Mouse (Mus musculus) hindbrain, embryonic 14.5 days (tissue): ENCODE measurements around the gene Heatr5a. TPM values are rescaled to one million over a fixed set of nuclear protein-coding genes. Genes with fewer than 3 reads are reported as not detected.

ENCODE experiments used
- ATAC-seq: fragments of 200-750 bp; cut with Nextera tagmentation; 2 replicates; pipeline ENCODE4 v1.8.0; 2017; ENCODE audit warnings: moderate number of reproducible peaks, mild to moderate bottlenecking, moderate TSS enrichment, moderate library complexity; ENCODE audit not compliant: low FRiP score
- DNase-seq: peaks from one replicate; pipeline ENCODE4 v3.0.0-alpha.2; 2015; ENCODE audit warnings: low spot score
- H3K27ac ChIP-seq: fragments of 300-500 bp; sonication (generic); 2 replicates; pipeline ENCODE4 v1.5.1; 2014; ENCODE audit warnings: mild to moderate bottlenecking, moderate library complexity
- H3K27me3 ChIP-seq: fragments of 300-500 bp; sonication (generic); 2 replicates; pipeline ENCODE4 v1.6.1; 2014; ENCODE audit warnings: mild to moderate bottlenecking, low read length, mixed read lengths; ENCODE audit not compliant: control insufficient read depth, insufficient read depth
- H3K36me3 ChIP-seq: fragments of 300-500 bp; sonication (generic); replicated peaks from 2 replicates; pipeline ENCODE4 v1.6.1; 2014; ENCODE audit not compliant: control insufficient read depth, insufficient read depth
- H3K4me1 ChIP-seq: fragments of 300-500 bp; sonication (generic); replicated peaks from 2 replicates; pipeline ENCODE4 v1.6.1; 2014; ENCODE audit warnings: antibody characterized with exemption, low read length, mixed read lengths; ENCODE audit not compliant: control insufficient read depth, insufficient read depth
- H3K4me2 ChIP-seq: fragments of 300-500 bp; sonication (generic); replicated peaks from 2 replicates; pipeline ENCODE4 v1.6.1; 2014; ENCODE audit warnings: mild to moderate bottlenecking, moderate library complexity
- H3K4me3 ChIP-seq: fragments of 300-500 bp; sonication (generic); replicated peaks from 2 replicates; pipeline ENCODE4 v1.5.1; 2014; ENCODE audit warnings: mild to moderate bottlenecking, low read length
- H3K9ac ChIP-seq: fragments of 300-500 bp; sonication (generic); 2 replicates; pipeline ENCODE4 v1.6.1; 2014
- H3K9me3 ChIP-seq: fragments of 300-500 bp; sonication (generic); 2 replicates; pipeline ENCODE4 v1.6.1; 2016; ENCODE audit warnings: low read length; ENCODE audit not compliant: control insufficient read depth
- WGBS: fragments of 180-500 bp; shearing (Covaris S2); extraction: QIAGEN DNeasy Blood & Tissue Kit; methylation state at CpG from one replicate; pipeline ENCODE4 v1.1.7; 2014; 5-methylcytosine and 5-hydroxymethylcytosine counted together
- polyA plus RNA-seq: library from polyadenylated mRNA; unstranded; fragments of >200 nt; fragmentation: Nextera tagmentation; extraction: Ambion mirVana; gene quantifications from 2 replicates; pipeline ENCODE4 v1.2.1, GENCODE M21; 2014

The Heatr5a gene
- polyA plus RNA-seq, 1 experiment from 2014 or later = 9.4 TPM

GRCm38 (mm10) chr12:51843576-51844520, 127.3 kb downstream of the Heatr5a start:
- Histone ChIP-seq H3K4me3 (peak overlapping the region; percentile 43), H3K4me1 (no peaks in the 10 kb centered on the region), H3K4me2 (peak overlapping the region; percentile 57), H3K36me3 (no peaks in the 10 kb centered on the region), H3K9me3 (no peaks in the 10 kb centered on the region), H3K27me3 (no peaks in the 10 kb centered on the region), H3K27ac (no peak overlapping the region), H3K9ac (peak overlapping the region; percentile 55; the same call in 1 of the 2 replicates)
- 35% methylated on average over 15 of the region's 15 CpGs for WGBS
- DNase-seq (no peak), ATAC-seq (no peak)

DNA sequence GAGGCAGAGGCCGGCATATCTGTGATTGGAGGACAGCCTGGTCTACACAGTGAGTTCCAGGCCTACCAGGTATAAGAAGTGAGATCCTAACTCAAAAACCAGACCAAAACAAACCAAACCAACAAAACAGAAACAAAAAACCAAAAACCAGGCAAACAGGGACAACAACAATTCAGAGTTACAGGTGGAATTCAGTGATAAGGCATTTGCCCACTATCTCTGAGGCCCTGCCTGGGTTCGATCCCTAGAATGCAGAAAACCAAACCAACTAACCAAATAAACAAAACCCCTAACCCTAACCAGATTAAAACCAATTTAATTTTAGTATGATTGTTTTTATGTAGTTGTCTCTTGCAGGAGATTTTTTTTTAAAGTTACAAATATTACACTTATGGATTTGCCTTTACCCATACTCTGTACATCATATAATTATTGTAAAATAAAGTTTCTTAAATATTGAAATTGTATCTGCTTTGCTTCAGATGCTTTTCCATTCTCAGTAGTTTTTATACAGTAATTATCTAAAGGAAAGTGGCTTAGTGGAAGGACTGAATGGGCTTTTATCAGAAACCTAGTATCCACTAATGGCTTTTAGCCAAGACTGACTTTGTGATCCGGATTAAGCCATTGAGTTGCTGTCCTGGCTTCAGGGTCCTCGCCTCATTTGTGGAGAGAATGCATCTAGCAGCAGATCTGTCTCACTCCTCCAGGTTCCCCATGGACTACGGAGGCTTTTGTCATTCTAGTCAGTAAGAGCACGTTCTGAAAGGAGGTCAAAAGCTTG, 128.8 kb downstream of the Heatr5a start:
- Histone ChIP-seq H3K4me2 (no peak overlapping the region), H3K4me1 (no peaks in the 10 kb centered on the region), H3K9me3 (no peaks in the 10 kb centered on the region), H3K4me3 (no peak overlapping the region), H3K9ac (no peak overlapping the region), H3K27me3 (no peaks in the 10 kb centered on the region), H3K27ac (no peak overlapping the region), H3K36me3 (no peaks in the 10 kb centered on the region)
- WGBS = 58% methylated on average over 6 of the region's 6 CpGs
- ATAC-seq = no peak
- no peak for DNase-seq

DNA sequence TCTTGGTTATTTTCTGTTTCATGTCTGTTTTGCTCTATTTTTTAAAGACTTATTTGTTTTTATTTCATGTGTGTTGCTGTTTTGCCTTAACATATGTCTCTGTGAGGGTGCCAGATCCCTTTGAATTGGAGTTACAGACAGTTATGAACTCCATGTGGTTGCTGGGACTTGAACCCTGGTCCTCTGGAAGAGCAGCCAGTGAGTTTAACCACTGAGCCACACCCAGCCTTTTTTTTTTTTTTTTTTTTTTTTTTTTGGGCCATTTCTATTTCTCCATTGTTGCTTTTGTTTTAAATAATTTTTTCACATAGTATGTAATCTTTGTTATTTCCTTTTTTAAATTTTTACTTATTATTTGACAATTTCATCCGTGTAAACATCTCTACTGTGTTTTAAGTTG, 131.3 kb downstream of the Heatr5a start:
- H3K36me3 ChIP-seq = no peaks in the 10 kb centered on the region
- ATAC-seq = no peak
- H3K4me1 ChIP-seq = no peaks in the 10 kb centered on the region
- no peak overlapping the region for H3K9ac ChIP-seq
- H3K27me3 ChIP-seq = no peaks in the 10 kb centered on the region
- no peak overlapping the region for H3K4me3 ChIP-seq
- WGBS = 83% methylated on average over 1 of the region's 1 CpGs
- DNase-seq = no peak
- H3K4me2 ChIP-seq = no peak overlapping the region
- no peak overlapping the region for H3K27ac ChIP-seq
- no peaks in the 10 kb centered on the region for H3K9me3 ChIP-seq

GRCm38 (mm10) chr12:51835219-51835618, 135.9 kb downstream of the Heatr5a start:
- Histone ChIP-seq H3K27me3 (no peaks in the 10 kb centered on the region), H3K4me3 (no peak overlapping the region), H3K9me3 (no peaks in the 10 kb centered on the region), H3K27ac (no peak overlapping the region), H3K4me1 (peaks cover 3% of the 10 kb centered on the region; the same call in 1 of the 2 replicates), H3K9ac (no peak overlapping the region), H3K36me3 (no peaks in the 10 kb centered on the region), H3K4me2 (no peak overlapping the region)
- ATAC-seq (no peak), DNase-seq (no peak)
- WGBS = 73% methylated on average over 3 of the region's 3 CpGs

- Histone ChIP-seq H3K27me3 (no peaks in the 10 kb centered on the region), H3K9ac (no peak overlapping the region), H3K4me2 (no peak overlapping the region), H3K27ac (no peak overlapping the region), H3K4me3 (no peak overlapping the region), H3K36me3 (no peaks in the 10 kb centered on the region), H3K9me3 (no peaks in the 10 kb centered on the region), H3K4me1 (peaks cover 18% of the 10 kb centered on the region)
- DNase-seq = no peak
- ATAC-seq = no peak
- WGBS = 76% methylated on average over 13 of the region's 13 CpGs
Measured at GRCm38 (mm10) chr12:51831931-51832330, 139.2 kb downstream of the Heatr5a start.

DNA sequence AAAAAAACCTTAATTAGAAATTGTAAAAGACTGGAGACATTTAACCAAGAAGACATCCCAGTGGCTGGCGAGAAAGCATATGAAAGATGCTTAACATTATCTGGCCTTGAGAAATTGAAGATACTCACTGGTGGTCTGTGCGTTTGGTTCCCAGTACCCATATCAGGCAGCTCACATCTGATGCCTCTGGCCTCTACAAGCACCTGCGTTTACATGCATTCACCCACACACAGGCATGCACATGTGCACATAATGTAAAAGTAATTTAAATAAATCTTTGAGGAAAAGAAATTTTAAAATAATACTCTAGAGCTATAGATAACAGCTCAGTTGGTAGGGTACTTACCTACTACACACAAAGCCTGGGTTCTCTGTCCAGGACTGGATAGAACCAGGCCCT, 139.8 kb downstream of the Heatr5a start:
- Histone ChIP-seq H3K4me1 (peaks cover 18% of the 10 kb centered on the region), H3K4me2 (no peak overlapping the region), H3K9ac (no peak overlapping the region), H3K9me3 (no peaks in the 10 kb centered on the region), H3K4me3 (no peak overlapping the region), H3K36me3 (no peaks in the 10 kb centered on the region), H3K27ac (no peak overlapping the region), H3K27me3 (no peaks in the 10 kb centered on the region)
- 96% methylated on average over 3 of the region's 3 CpGs for WGBS
- DNase-seq (no peak), ATAC-seq (no peak)

DNA sequence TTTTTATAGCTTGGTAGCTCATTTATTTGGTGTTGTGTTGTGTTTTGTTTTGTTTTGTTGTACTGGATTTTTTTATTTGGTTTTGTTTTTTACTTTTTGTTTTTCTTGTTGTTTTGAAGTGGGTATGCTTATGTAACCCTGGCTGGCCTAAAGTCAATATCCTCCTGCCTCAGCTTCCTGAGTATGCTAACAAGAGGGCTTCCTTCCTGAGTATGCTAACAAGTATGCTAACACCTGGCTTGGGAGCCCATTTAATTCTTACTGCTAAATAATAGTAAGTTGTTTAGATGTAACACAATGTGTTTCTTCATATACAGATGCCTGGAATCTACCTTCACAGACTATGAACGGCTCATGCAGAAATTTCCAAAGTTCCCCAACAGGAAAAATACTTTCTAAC, 140.4 kb downstream of the Heatr5a start:
- peak overlapping the region; percentile 95; the same call in 1 of the 2 replicates for H3K4me3 ChIP-seq
- WGBS = 87% methylated on average over 1 of the region's 1 CpGs
- H3K9me3 ChIP-seq = no peaks in the 10 kb centered on the region
- DNase-seq = no peak
- no peak overlapping the region for H3K9ac ChIP-seq
- H3K4me2 ChIP-seq = peak overlapping the region; percentile 78
- no peak for ATAC-seq
- no peak overlapping the region for H3K27ac ChIP-seq
- H3K36me3 ChIP-seq = no peaks in the 10 kb centered on the region
- no peaks in the 10 kb centered on the region for H3K27me3 ChIP-seq
- H3K4me1 ChIP-seq = peaks cover 18% of the 10 kb centered on the region

- Histone ChIP-seq H3K4me2 (peak overlapping the region; percentile 78), H3K9ac (peak overlapping the region; percentile 99), H3K36me3 (peaks cover 4% of the 10 kb centered on the region), H3K27me3 (no peaks in the 10 kb centered on the region), H3K9me3 (no peaks in the 10 kb centered on the region), H3K4me1 (peaks cover 18% of the 10 kb centered on the region), H3K27ac (peak overlapping the region; percentile 98), H3K4me3 (peak overlapping the region; percentile 95)
- 1% methylated on average over 12 of the region's 12 CpGs for WGBS
- ATAC-seq (no peak; the same call in 1 of the 2 replicates), DNase-seq (no peak)
Measured at GRCm38 (mm10) chr12:51830077-51830402, 141.1 kb downstream of the Heatr5a start.

GRCm38 (mm10) chr12:51829290-51830076, 141.6 kb downstream of the Heatr5a start, which contains the start of gene Hectd1:
Hectd1 (minus strand) TSS chr12:51829536.
- Histone ChIP-seq H3K27ac (peak within 1 kb of the TSS; percentile 98), H3K9ac (peak within 1 kb of the TSS; percentile 99), H3K4me3 (peak within 1 kb of the TSS; percentile 95), H3K4me2 (peak within 1 kb of the TSS; percentile 78), H3K27me3 (no peaks in the 10 kb centered on the region), H3K4me1 (peaks cover 18% of the 10 kb centered on the region), H3K9me3 (no peaks in the 10 kb centered on the region), H3K36me3 (peaks cover 7% of the 10 kb centered on the region)
- WGBS = under 1% methylated on average over 75 of the region's 114 CpGs
- DNase-seq (peak; percentile 81), ATAC-seq (peak; percentile 94)
